Mouse (Mus musculus) kidney, embryonic 14.5 days (tissue): ENCODE measurements around the gene Babam2. TPM values are rescaled to one million over a fixed set of nuclear protein-coding genes. Genes with fewer than 3 reads are reported as not detected.

Experiments used
- ATAC-seq: fragments of 200-750 bp; cut with Nextera tagmentation; 2 replicates; pipeline ENCODE4 v1.8.0; 2017; ENCODE audit warnings: moderate number of reproducible peaks, mild to moderate bottlenecking, moderate TSS enrichment, moderate library complexity; ENCODE audit not compliant: low FRiP score, low TSS enrichment
- H3K27ac ChIP-seq: fragments of 300-500 bp; sonication (generic); 2 replicates; pipeline ENCODE4 v1.5.1; 2014; ENCODE audit warnings: low read depth, mild to moderate bottlenecking, low read length, moderate library complexity, mixed read lengths
- H3K27me3 ChIP-seq: fragments of 300-500 bp; sonication (generic); 2 replicates; pipeline ENCODE4 v1.6.1; 2014; ENCODE audit warnings: mild to moderate bottlenecking, low read length; ENCODE audit not compliant: control insufficient read depth, insufficient read depth
- H3K36me3 ChIP-seq: fragments of 300-500 bp; sonication (generic); 2 replicates; pipeline ENCODE4 v1.6.1; 2014; ENCODE audit warnings: low read length, mixed read lengths; ENCODE audit not compliant: control insufficient read depth, insufficient read depth
- H3K4me1 ChIP-seq: fragments of 300-500 bp; sonication (generic); 2 replicates; pipeline ENCODE4 v1.6.1; 2014; ENCODE audit warnings: low read length, mixed read lengths; ENCODE audit not compliant: control insufficient read depth, insufficient read depth
- H3K4me2 ChIP-seq: fragments of 300-500 bp; sonication (generic); replicated peaks from 2 replicates; pipeline ENCODE4 v1.6.1; 2014; ENCODE audit warnings: low read depth, mild to moderate bottlenecking, low read length
- H3K4me3 ChIP-seq: fragments of 300-500 bp; sonication (generic); 2 replicates; pipeline ENCODE4 v1.5.1; 2014; ENCODE audit warnings: mild to moderate bottlenecking, low read length
- H3K9ac ChIP-seq: fragments of 300-500 bp; sonication (generic); 2 replicates; pipeline ENCODE4 v1.6.1; 2014; ENCODE audit warnings: low read depth, mild to moderate bottlenecking, low read length, moderate library complexity
- H3K9me3 ChIP-seq: fragments of 300-500 bp; sonication (generic); 2 replicates; pipeline ENCODE4 v1.6.1; 2016; ENCODE audit warnings: low read length; ENCODE audit not compliant: control insufficient read depth
- WGBS: fragments of 180-500 bp; shearing (Covaris S2); extraction: QIAGEN DNeasy Blood & Tissue Kit; methylation state at CpG from one replicate; pipeline ENCODE4 v1.1.7; 2014; 5-methylcytosine and 5-hydroxymethylcytosine counted together
- polyA plus RNA-seq: library from polyadenylated mRNA; unstranded; fragments of >200 nt; fragmentation: Nextera tagmentation; extraction: Ambion mirVana; gene quantifications from 2 replicates; pipeline ENCODE4 v1.2.1, GENCODE M21; 2014

The Babam2 gene
- polyA plus RNA-seq, 1 experiment from 2014 or later, result 60.6 TPM

DNA sequence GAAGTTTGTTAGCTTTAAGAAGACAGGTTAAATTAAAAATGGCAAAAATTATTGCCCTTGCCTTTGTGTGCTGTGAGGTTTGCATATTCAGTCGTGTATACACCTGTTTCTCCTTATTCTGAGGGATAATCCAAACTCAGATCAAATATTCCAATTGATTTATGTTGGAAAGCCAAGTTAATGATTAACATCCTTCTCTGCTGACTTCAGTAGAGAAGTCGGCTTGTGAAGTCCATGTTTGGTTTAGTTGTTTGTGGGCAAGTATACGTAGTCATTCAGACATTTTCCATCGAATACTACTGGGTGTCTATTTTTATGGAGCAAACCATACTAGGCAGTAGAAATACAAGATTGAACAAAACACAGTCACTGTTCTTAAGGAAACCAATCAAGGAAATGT, 187.5 kb downstream of the Babam2 start:
- Histone ChIP-seq H3K27me3 (no peaks in the 10 kb centered on the region), H3K9me3 (no peaks in the 10 kb centered on the region), H3K27ac (no peak overlapping the region), H3K9ac (no peak overlapping the region), H3K4me2 (no peak overlapping the region), H3K36me3 (no peaks in the 10 kb centered on the region), H3K4me1 (no peaks in the 10 kb centered on the region), H3K4me3 (no peak overlapping the region)
- no peak for ATAC-seq
- WGBS, result 66% methylated on average over 4 of the region's 4 CpGs

DNA sequence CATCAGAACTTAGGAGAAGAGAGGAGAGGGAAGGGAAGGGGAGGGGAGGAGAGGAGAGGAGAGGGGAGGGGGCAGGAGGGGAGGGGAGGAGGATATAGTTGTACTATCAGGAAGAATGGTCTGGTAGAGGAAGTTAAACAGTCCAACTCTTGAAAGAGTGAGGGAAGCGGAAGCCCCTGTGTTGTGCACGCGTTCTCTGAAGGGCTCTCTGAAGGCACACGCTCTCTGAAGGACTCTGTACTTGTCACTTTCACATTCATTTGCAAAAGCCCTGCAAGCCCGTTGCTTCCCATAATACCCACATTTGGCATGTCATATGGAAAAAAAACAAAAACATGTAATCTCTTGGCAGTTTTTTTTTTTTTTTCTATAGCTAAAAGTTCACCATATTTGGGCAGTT, 190.1 kb downstream of the Babam2 start:
- no peak for ATAC-seq
- Histone ChIP-seq H3K9ac (no peak overlapping the region), H3K27ac (no peak overlapping the region), H3K36me3 (no peaks in the 10 kb centered on the region), H3K9me3 (no peaks in the 10 kb centered on the region), H3K4me2 (no peak overlapping the region), H3K27me3 (no peaks in the 10 kb centered on the region), H3K4me3 (no peak overlapping the region), H3K4me1 (no peaks in the 10 kb centered on the region)
- 87% methylated on average over 5 of the region's 5 CpGs for WGBS

DNA sequence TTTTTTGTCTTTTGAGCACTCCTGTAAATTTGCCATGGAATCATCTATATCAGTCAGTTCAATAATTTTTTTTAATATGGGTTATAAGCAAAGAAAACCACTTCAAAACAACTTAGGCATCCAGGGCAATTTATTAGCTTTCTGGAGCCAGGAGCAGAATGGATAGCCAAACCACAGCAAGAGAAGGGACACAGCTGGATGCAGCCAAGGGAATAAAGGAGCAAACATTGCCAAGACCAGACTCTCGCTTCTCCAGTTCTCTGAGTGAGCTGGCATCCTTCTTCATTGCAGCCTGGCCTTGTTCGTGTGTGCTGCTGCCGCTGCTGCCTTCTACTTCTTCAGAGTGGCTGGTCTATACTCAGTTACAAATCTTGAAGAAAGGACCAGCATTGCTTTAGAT, 190.9 kb downstream of the Babam2 start:
- 75% methylated on average over 3 of the region's 3 CpGs for WGBS
- no peak for ATAC-seq
- H3K27ac ChIP-seq, result no peak overlapping the region

DNA sequence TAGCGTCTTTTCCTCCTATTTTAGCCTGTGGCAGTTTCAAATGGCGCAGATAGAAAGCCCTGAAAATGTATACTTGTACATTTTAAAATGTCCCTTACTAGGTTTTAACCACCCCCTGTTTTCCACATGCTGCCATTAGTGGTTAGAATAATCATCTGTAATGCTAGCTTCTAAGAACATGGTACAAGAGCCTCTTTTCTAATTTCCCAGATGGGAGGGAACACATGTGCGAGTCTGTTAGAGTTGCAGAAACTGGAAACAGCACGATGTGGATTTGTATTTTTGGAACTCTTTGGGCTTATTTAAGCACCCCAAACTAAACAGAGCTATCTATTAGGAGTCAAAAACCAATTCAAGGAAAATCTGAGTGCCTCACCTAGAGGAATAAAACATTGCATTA, 195.1 kb downstream of the Babam2 start:
- H3K4me2 ChIP-seq, result no peak overlapping the region
- WGBS, result 88% methylated on average over 4 of the region's 4 CpGs
- ATAC-seq, result no peak

More for the DNA sequence above, 190.9 kb downstream of the Babam2 start:
- no peak overlapping the region for H3K4me2 ChIP-seq
- H3K4me1 ChIP-seq, result no peaks in the 10 kb centered on the region
- H3K36me3 ChIP-seq, result no peaks in the 10 kb centered on the region
- no peaks in the 10 kb centered on the region for H3K9me3 ChIP-seq
- no peak overlapping the region for H3K4me3 ChIP-seq
- no peak overlapping the region for H3K9ac ChIP-seq
- H3K27me3 ChIP-seq, result no peaks in the 10 kb centered on the region

DNA sequence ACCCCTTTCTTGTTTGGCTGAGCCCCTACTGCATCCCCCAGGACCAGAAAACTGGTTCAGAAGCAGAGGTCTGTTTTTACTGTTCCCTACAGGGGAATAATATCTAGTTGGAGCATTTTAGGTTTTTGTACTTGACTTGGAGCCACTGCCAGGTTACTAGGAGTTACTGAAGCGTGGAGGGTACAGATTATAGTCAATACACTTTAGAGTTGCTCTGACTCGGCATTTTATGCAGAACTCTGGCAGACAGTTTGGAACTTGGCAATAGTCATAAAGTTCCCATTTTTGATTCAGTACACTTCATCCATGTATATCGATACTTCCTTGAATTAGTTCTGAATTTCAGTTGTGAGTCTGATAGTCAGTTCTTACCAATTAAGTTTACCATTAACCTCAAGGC, 202.4 kb downstream of the Babam2 start:
- H3K4me2 ChIP-seq, result no peak overlapping the region
- H3K27ac ChIP-seq, result no peak overlapping the region
- H3K36me3 ChIP-seq, result no peaks in the 10 kb centered on the region
- WGBS, result 86% methylated on average over 3 of the region's 3 CpGs
- no peak overlapping the region for H3K9ac ChIP-seq
- no peaks in the 10 kb centered on the region for H3K4me1 ChIP-seq
- no peaks in the 10 kb centered on the region for H3K27me3 ChIP-seq
- H3K4me3 ChIP-seq, result no peak overlapping the region
- no peak for ATAC-seq
- no peaks in the 10 kb centered on the region for H3K9me3 ChIP-seq

More for the DNA sequence above, 195.1 kb downstream of the Babam2 start:
- H3K9ac ChIP-seq, result no peak overlapping the region
- H3K9me3 ChIP-seq, result no peaks in the 10 kb centered on the region
- no peaks in the 10 kb centered on the region for H3K27me3 ChIP-seq
- H3K36me3 ChIP-seq, result no peaks in the 10 kb centered on the region
- no peaks in the 10 kb centered on the region for H3K4me1 ChIP-seq
- H3K27ac ChIP-seq, result no peak overlapping the region
- H3K4me3 ChIP-seq, result no peak overlapping the region

DNA sequence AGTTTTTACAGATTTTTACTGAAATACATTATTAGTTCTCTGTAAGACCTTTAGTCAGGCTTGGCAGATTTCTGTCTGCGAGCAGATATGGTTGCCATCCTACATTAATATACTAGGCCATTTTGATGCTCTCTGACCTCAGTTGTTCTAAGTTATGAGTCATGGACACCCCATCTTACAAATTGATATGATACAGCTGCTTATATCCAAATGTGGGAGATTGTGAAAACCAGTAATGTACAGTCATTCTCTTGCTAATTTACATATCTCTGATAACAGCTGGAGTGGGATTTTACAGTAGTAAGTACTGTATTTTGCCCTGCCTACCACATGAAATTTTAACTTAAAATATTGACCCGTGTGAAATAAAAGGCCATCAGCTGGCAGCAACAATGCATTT, 204.7 kb downstream of the Babam2 start:
- 72% methylated on average over 2 of the region's 2 CpGs for WGBS
- H3K4me1 ChIP-seq, result no peaks in the 10 kb centered on the region
- ATAC-seq, result no peak
- no peak overlapping the region for H3K4me3 ChIP-seq
- no peak overlapping the region for H3K9ac ChIP-seq
- no peaks in the 10 kb centered on the region for H3K36me3 ChIP-seq
- no peak overlapping the region for H3K27ac ChIP-seq
- H3K4me2 ChIP-seq, result no peak overlapping the region
- no peaks in the 10 kb centered on the region for H3K27me3 ChIP-seq
- H3K9me3 ChIP-seq, result no peaks in the 10 kb centered on the region

DNA sequence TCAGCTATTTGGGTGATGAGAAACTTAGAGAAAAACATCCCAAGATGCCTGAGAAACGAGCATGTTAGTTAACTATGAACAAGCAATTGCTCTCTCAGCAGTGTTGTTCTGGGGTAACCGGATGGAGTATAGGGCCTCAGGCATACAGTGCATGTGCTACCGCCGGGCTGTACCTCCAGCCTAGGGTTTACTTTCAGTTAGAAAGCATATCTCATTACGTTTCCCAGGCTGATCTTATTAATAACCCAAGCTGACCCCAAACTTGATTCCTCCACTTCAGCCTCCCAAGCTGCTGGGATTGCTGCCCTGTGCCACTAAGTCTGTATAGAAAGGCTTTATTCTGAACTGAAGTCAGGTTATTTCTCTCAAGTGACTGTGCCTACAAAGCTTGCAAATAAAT, 205.4 kb downstream of the Babam2 start:
- H3K9ac ChIP-seq, result no peak overlapping the region
- no peak overlapping the region for H3K4me2 ChIP-seq
- H3K27me3 ChIP-seq, result no peaks in the 10 kb centered on the region
- no peak overlapping the region for H3K27ac ChIP-seq
- WGBS, result 44% methylated on average over 5 of the region's 5 CpGs
- no peak for ATAC-seq
- H3K4me3 ChIP-seq, result no peak overlapping the region
- H3K4me1 ChIP-seq, result no peaks in the 10 kb centered on the region
- H3K9me3 ChIP-seq, result no peaks in the 10 kb centered on the region
- H3K36me3 ChIP-seq, result no peaks in the 10 kb centered on the region

DNA sequence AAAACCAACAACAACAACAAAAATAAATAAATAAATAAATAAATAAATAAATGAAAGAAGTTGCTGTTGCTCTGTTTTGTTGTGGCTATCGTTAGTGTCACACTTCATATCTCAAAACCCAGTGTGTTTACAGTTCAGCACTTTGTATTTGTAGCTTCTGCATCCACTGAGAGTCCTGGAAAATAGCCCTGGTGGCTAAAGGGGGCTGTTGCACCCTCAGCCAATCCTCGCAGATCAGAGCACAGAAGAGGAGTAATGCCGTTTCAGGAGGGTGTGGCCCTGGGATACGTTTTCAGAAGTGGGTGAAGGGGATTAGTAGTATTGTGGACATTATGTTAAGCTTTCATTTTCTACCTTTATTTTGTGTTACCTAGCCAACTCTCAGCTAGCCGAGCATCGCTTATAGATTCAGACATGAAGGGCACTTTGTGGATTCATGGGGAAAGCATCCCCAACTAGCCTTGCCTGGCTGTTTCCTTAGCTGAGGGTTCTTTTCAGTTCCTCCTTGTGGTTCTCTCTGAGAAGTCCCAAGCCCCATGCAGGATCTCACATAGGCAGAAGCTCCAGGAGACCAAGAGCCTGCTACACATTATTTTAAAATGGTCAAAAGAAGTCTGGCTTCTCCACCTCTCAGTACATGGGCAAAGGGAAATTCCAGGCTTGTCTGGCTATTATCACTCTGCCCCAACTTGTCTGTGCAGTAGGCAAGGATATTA, 207.6 kb downstream of the Babam2 start:
- 76% methylated on average over 6 of the region's 6 CpGs for WGBS
- H3K4me1 ChIP-seq, result no peaks in the 10 kb centered on the region
- no peak overlapping the region for H3K9ac ChIP-seq
- H3K27ac ChIP-seq, result no peak overlapping the region
- no peaks in the 10 kb centered on the region for H3K9me3 ChIP-seq
- no peaks in the 10 kb centered on the region for H3K36me3 ChIP-seq
- H3K4me3 ChIP-seq, result no peak overlapping the region
- no peak for ATAC-seq
- H3K27me3 ChIP-seq, result no peaks in the 10 kb centered on the region
- no peak overlapping the region for H3K4me2 ChIP-seq

DNA sequence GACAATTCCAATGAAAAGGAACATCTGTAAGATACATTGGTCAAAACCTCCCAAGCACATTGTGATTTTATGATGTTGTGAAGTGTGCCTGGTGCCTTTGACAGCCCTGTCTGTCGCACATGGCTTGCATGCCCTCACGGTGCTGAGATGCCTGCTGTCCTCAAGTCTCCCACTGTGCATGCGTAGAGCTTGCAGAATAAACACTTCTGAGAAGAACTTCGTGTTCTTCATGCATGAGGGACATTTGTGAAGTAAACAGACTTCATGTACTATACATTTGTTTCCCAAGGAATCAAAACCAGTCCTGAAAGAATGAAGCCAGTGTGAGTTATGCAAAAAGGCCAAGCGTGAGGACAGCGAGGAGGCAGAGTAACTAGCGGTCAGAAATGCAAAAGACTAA, 208.3 kb downstream of the Babam2 start:
- no peak overlapping the region for H3K4me2 ChIP-seq
- H3K27me3 ChIP-seq, result no peaks in the 10 kb centered on the region
- no peak overlapping the region for H3K27ac ChIP-seq
- H3K36me3 ChIP-seq, result no peaks in the 10 kb centered on the region
- no peaks in the 10 kb centered on the region for H3K9me3 ChIP-seq
- WGBS, result 67% methylated on average over 7 of the region's 7 CpGs
- H3K4me3 ChIP-seq, result no peak overlapping the region
- H3K9ac ChIP-seq, result no peak overlapping the region
- no peaks in the 10 kb centered on the region for H3K4me1 ChIP-seq
- ATAC-seq, result no peak
